Mouse (Mus musculus) adrenal gland, adult 10 weeks (tissue): Measurements from ENCODE around the gene Tectb. TPM values are rescaled to one million over a fixed set of nuclear protein-coding genes. Genes with fewer than 3 reads are reported as not detected.

Source experiments
- polyA plus RNA-seq: library from polyadenylated mRNA; stranded (reverse); fragments of 350-450 nt; fragmentation: Illumina TruSeq; extraction: RNeasy Lipid Tissue Mini Kit (QIAGEN cat#74804); gene quantifications from one replicate; pipeline ENCODE4 v1.2.3, GENCODE M21; 2014; ENCODE audit warnings: low read depth, low replicate concordance

The Tectb gene
- not detected for polyA plus RNA-seq

GRCm38 (mm10) chr19:55180433-55180832 lies at the start of gene Tectb:
TSS of gene Tectb (plus strand) at chr19:55180733.

GRCm38 (mm10) chr19:55241186-55241645 lies 60.7 kb downstream of the Tectb start, which contains the start of gene Gucy2g:
TSS of gene Gucy2g (minus strand) at chr19:55241236.

Other genes starting within 250 kb of the Tectb start
- gene Gpam, start 53.5 kb upstream of the Tectb start, polyA plus RNA-seq, result 169 TPM
- not detected for gene Gucy2g, start 60.5 kb downstream of the Tectb start, polyA plus RNA-seq
- gene Acsl5, start 71.2 kb downstream of the Tectb start, polyA plus RNA-seq, result 221 TPM
- 96.5 TPM for gene Zdhhc6, start 135.3 kb downstream of the Tectb start, polyA plus RNA-seq
- gene Vti1a, start 135.6 kb downstream of the Tectb start, polyA plus RNA-seq, result 36.3 TPM